Mouse (Mus musculus) embryonic facial prominence, embryonic 11.5 days (tissue): ENCODE measurements around the gene Hand2. TPM values are rescaled to one million over a fixed set of nuclear protein-coding genes. Genes with fewer than 3 reads are reported as not detected.

Experiments
- ATAC-seq: fragments of 200-750 bp; cut with Nextera tagmentation; replicated peaks from 2 replicates; pipeline ENCODE4 v1.8.0; 2017; ENCODE audit warnings: low read depth; ENCODE audit not compliant: insufficient number of reproducible peaks, low FRiP score, low TSS enrichment
- DNase-seq: peaks from one replicate; pipeline ENCODE4 v3.0.0-alpha.2; 2015; ENCODE audit warnings: low spot score
- H3K27ac ChIP-seq: fragments of 300-500 bp; sonication (generic); replicated peaks from 2 replicates; pipeline ENCODE4 v1.5.1; 2014; ENCODE audit warnings: mild to moderate bottlenecking, low read depth, low read length, control low read depth
- H3K27me3 ChIP-seq: fragments of 300-500 bp; sonication (generic); 2 replicates; pipeline ENCODE4 v1.6.1; 2014; ENCODE audit warnings: mild to moderate bottlenecking, low read length, moderate library complexity, mixed read lengths; ENCODE audit not compliant: control insufficient read depth, insufficient read depth
- H3K36me3 ChIP-seq: fragments of 300-500 bp; sonication (generic); replicated peaks from 2 replicates; pipeline ENCODE4 v1.6.1; 2014; ENCODE audit warnings: low read depth, mild to moderate bottlenecking, low read length, moderate library complexity, mixed read lengths; ENCODE audit not compliant: control insufficient read depth, insufficient read depth
- H3K4me1 ChIP-seq: fragments of 300-500 bp; sonication (generic); 2 replicates; pipeline ENCODE4 v1.6.1; 2014; ENCODE audit warnings: low read length, mixed read lengths; ENCODE audit not compliant: control insufficient read depth, insufficient read depth
- H3K4me2 ChIP-seq: fragments of 300-500 bp; sonication (generic); 2 replicates; pipeline ENCODE4 v1.6.1; 2014; ENCODE audit warnings: low read depth, mild to moderate bottlenecking, control low read depth, low read length, moderate library complexity
- H3K4me3 ChIP-seq: fragments of 300-500 bp; sonication (generic); 2 replicates; pipeline ENCODE4 v1.5.1; 2014; ENCODE audit warnings: low read depth, low read length, control low read depth
- H3K9ac ChIP-seq: fragments of 300-500 bp; sonication (generic); replicated peaks from 2 replicates; pipeline ENCODE4 v1.6.1; 2014; ENCODE audit warnings: mild to moderate bottlenecking, control low read depth, low read length
- H3K9me3 ChIP-seq: fragments of 300-500 bp; sonication (generic); replicated peaks from 2 replicates; pipeline ENCODE4 v1.6.1; 2016; ENCODE audit warnings: mild to moderate bottlenecking, low read length, inconsistent platforms, mixed read lengths; ENCODE audit not compliant: control insufficient read depth
- WGBS: fragments of 180-500 bp; shearing (Covaris S2); extraction: QIAGEN DNeasy Blood & Tissue Kit; methylation state at CpG from one replicate; pipeline ENCODE4 v1.1.7; 2014; 5-methylcytosine and 5-hydroxymethylcytosine counted together
- polyA plus RNA-seq: library from polyadenylated mRNA; unstranded; fragments of >200 nt; fragmentation: Nextera tagmentation; extraction: Ambion mirVana; gene quantifications from 2 replicates; pipeline ENCODE4 v1.2.1, GENCODE M21; 2014

Gene Hand2
- polyA plus RNA-seq, 1 experiment from 2014 or later = 8.7 TPM

GRCm38 (mm10) chr8:57348251-57348650 is 27.5 kb downstream of the Hand2 start:
- Histone ChIP-seq H3K9me3 (no peaks in the 10 kb centered on the region), H3K36me3 (no peaks in the 10 kb centered on the region), H3K9ac (no peak overlapping the region), H3K27me3 (peaks cover 73% of the 10 kb centered on the region), H3K4me2 (no peak overlapping the region), H3K4me1 (no peaks in the 10 kb centered on the region; the same call in 1 of the 2 replicates), H3K4me3 (no peak overlapping the region), H3K27ac (no peak overlapping the region)
- no peak for ATAC-seq
- no peak for DNase-seq
- WGBS = 10% methylated on average over 4 of the region's 4 CpGs

- H3K27me3 ChIP-seq = peaks cover 70% of the 10 kb centered on the region
- no peak for ATAC-seq
- WGBS = 2% methylated on average over 23 of the region's 23 CpGs
Observed at GRCm38 (mm10) chr8:57348866-57349520, 28.2 kb downstream of the Hand2 start.

GRCm38 (mm10) chr8:57351861-57352260 is 31.1 kb downstream of the Hand2 start:
- H3K4me2 ChIP-seq = no peak overlapping the region
- ATAC-seq (no peak), DNase-seq (no peak)
- H3K4me3 ChIP-seq = no peak overlapping the region
- H3K9me3 ChIP-seq = no peaks in the 10 kb centered on the region
- no peak overlapping the region for H3K9ac ChIP-seq
- H3K27ac ChIP-seq = no peak overlapping the region
- 23% methylated on average over 2 of the region's 2 CpGs for WGBS
- peaks cover 60% of the 10 kb centered on the region for H3K27me3 ChIP-seq
- H3K36me3 ChIP-seq = no peaks in the 10 kb centered on the region
- no peaks in the 10 kb centered on the region; the same call in 1 of the 2 replicates for H3K4me1 ChIP-seq

More at GRCm38 (mm10) chr8:57348866-57349520, 28.2 kb downstream of the Hand2 start:
- Histone ChIP-seq H3K4me3 (no peak overlapping the region), H3K9ac (no peak overlapping the region), H3K9me3 (no peaks in the 10 kb centered on the region), H3K4me1 (no peaks in the 10 kb centered on the region; the same call in 1 of the 2 replicates), H3K36me3 (no peaks in the 10 kb centered on the region), H3K27ac (peak overlapping the region; percentile 41; the same call in 1 of the 2 replicates), H3K4me2 (no peak overlapping the region)
- DNase-seq = peak; percentile 53

- ATAC-seq (peak; percentile 95), DNase-seq (peak; percentile 89)
- Histone ChIP-seq H3K36me3 (no peaks in the 10 kb centered on the region), H3K4me2 (peak overlapping the region; percentile 58), H3K9ac (peak overlapping the region; percentile 23; the same call in 1 of the 2 replicates), H3K27me3 (peaks cover 43% of the 10 kb centered on the region), H3K27ac (no peak overlapping the region), H3K4me3 (peak overlapping the region; percentile 14), H3K9me3 (no peaks in the 10 kb centered on the region), H3K4me1 (no peaks in the 10 kb centered on the region; the same call in 1 of the 2 replicates)
- WGBS = 2% methylated on average over 36 of the region's 37 CpGs
Observed at GRCm38 (mm10) chr8:57353346-57354305, 32.8 kb downstream of the Hand2 start.

GRCm38 (mm10) chr8:57354876-57355275 is 34.1 kb downstream of the Hand2 start:
- 55% methylated on average over 2 of the region's 2 CpGs for WGBS
- no peak overlapping the region for H3K4me2 ChIP-seq
- DNase-seq = no peak
- no peaks in the 10 kb centered on the region for H3K36me3 ChIP-seq
- H3K9ac ChIP-seq = no peak overlapping the region
- H3K27ac ChIP-seq = no peak overlapping the region
- H3K4me3 ChIP-seq = no peak overlapping the region
- no peaks in the 10 kb centered on the region for H3K9me3 ChIP-seq
- no peaks in the 10 kb centered on the region for H3K4me1 ChIP-seq
- no peak for ATAC-seq
- peaks cover 38% of the 10 kb centered on the region for H3K27me3 ChIP-seq

GRCm38 (mm10) chr8:57356529-57357325 is 35.9 kb downstream of the Hand2 start:
- 68% methylated on average over 9 of the region's 9 CpGs for WGBS
- Histone ChIP-seq H3K4me2 (no peak overlapping the region), H3K36me3 (no peaks in the 10 kb centered on the region), H3K27me3 (peaks cover 26% of the 10 kb centered on the region), H3K4me3 (no peak overlapping the region), H3K9ac (no peak overlapping the region), H3K4me1 (no peaks in the 10 kb centered on the region), H3K27ac (no peak overlapping the region), H3K9me3 (no peaks in the 10 kb centered on the region)
- no peak for DNase-seq
- ATAC-seq = no peak

- H3K4me1 ChIP-seq = no peaks in the 10 kb centered on the region
- no peak overlapping the region for H3K4me3 ChIP-seq
- no peaks in the 10 kb centered on the region for H3K36me3 ChIP-seq
- no peaks in the 10 kb centered on the region for H3K27me3 ChIP-seq
- H3K27ac ChIP-seq = no peak overlapping the region
- H3K9me3 ChIP-seq = no peaks in the 10 kb centered on the region
- ATAC-seq (no peak), DNase-seq (no peak)
- WGBS = 33% methylated on average over 2 of the region's 2 CpGs
- no peak overlapping the region for H3K9ac ChIP-seq
- H3K4me2 ChIP-seq = no peak overlapping the region
Observed at GRCm38 (mm10) chr8:57360493-57360892, 39.7 kb downstream of the Hand2 start.
